Mouse (Mus musculus) forebrain, postnatal 0 days (tissue): ENCODE results near the gene Onecut1. TPM values are rescaled to one million over a fixed set of nuclear protein-coding genes. Genes with fewer than 3 reads are reported as not detected.
A peak's percentile ranks its signal among the peaks of the same experiment; 100 is the strongest.

Experiments used
- ATAC-seq: fragments of 200-750 bp; cut with Nextera tagmentation; 2 replicates; pipeline ENCODE4 v1.8.0; 2017; ENCODE audit warnings: mild to moderate bottlenecking, moderate library complexity
- DNase-seq: peaks from one replicate; pipeline ENCODE4 v3.0.0-alpha.2; 2015
- H3K27ac ChIP-seq: fragments of 300-500 bp; sonication (generic); 2 replicates; pipeline ENCODE4 v1.5.1; 2014; ENCODE audit warnings: low read depth, mild to moderate bottlenecking, antibody characterized with exemption, low read length, moderate library complexity, mixed read lengths
- H3K27me3 ChIP-seq: fragments of 300-500 bp; sonication (generic); 2 replicates; pipeline ENCODE4 v1.6.1; 2014; ENCODE audit warnings: mild to moderate bottlenecking, low read length, mixed read lengths; ENCODE audit not compliant: insufficient read depth
- H3K36me3 ChIP-seq: fragments of 300-500 bp; sonication (generic); 2 replicates; pipeline ENCODE4 v1.6.1; 2014; ENCODE audit warnings: mild to moderate bottlenecking, moderate library complexity; ENCODE audit not compliant: insufficient read depth
- H3K4me1 ChIP-seq: fragments of 300-500 bp; sonication (generic); 2 replicates; pipeline ENCODE4 v1.6.1; 2014; ENCODE audit warnings: antibody characterized with exemption; ENCODE audit not compliant: insufficient read depth
- H3K4me2 ChIP-seq: fragments of 300-500 bp; sonication (generic); 2 replicates; pipeline ENCODE4 v1.6.1; 2014; ENCODE audit warnings: low read depth, mild to moderate bottlenecking, moderate library complexity
- H3K4me3 ChIP-seq: fragments of 300-500 bp; sonication (generic); 2 replicates; pipeline ENCODE4 v1.5.1; 2014; ENCODE audit warnings: low read depth, low read length, mixed read lengths
- H3K9ac ChIP-seq: fragments of 300-500 bp; sonication (generic); 2 replicates; pipeline ENCODE4 v1.6.1; 2014; ENCODE audit warnings: mild to moderate bottlenecking
- H3K9me3 ChIP-seq: fragments of 300-500 bp; sonication (generic); 2 replicates; pipeline ENCODE4 v1.6.1; 2016; ENCODE audit warnings: low read length
- CTCF ChIP-seq: sonication (generic); IDR thresholded peaks from 2 replicates; pipeline ENCODE4 v1.5.1; 2016; ENCODE audit warnings: antibody characterized with exemption, control low read depth, low read depth
- WGBS: fragments of 180-500 bp; shearing (Covaris S2); extraction: QIAGEN DNeasy Blood & Tissue Kit; methylation state at CpG from one replicate; pipeline ENCODE4 v1.1.7; 2014; 5-methylcytosine and 5-hydroxymethylcytosine counted together
- polyA plus RNA-seq: library from polyadenylated mRNA; unstranded; fragments of >200 nt; fragmentation: Nextera tagmentation; extraction: Ambion mirVana; gene quantifications from 2 replicates; pipeline ENCODE4 v1.2.1, GENCODE M21; 2015
- total RNA-seq: library from RNA; depleted of rRNA; stranded (reverse); fragments of >200 nt; gene quantifications from 2 replicates; pipeline ENCODE4 v1.2.3, GENCODE M21; 2014

The Onecut1 gene
- total and polyA plus RNA-seq, 2 experiments from 2014 or later, result 0.64 to 3.8 TPM

DNA sequence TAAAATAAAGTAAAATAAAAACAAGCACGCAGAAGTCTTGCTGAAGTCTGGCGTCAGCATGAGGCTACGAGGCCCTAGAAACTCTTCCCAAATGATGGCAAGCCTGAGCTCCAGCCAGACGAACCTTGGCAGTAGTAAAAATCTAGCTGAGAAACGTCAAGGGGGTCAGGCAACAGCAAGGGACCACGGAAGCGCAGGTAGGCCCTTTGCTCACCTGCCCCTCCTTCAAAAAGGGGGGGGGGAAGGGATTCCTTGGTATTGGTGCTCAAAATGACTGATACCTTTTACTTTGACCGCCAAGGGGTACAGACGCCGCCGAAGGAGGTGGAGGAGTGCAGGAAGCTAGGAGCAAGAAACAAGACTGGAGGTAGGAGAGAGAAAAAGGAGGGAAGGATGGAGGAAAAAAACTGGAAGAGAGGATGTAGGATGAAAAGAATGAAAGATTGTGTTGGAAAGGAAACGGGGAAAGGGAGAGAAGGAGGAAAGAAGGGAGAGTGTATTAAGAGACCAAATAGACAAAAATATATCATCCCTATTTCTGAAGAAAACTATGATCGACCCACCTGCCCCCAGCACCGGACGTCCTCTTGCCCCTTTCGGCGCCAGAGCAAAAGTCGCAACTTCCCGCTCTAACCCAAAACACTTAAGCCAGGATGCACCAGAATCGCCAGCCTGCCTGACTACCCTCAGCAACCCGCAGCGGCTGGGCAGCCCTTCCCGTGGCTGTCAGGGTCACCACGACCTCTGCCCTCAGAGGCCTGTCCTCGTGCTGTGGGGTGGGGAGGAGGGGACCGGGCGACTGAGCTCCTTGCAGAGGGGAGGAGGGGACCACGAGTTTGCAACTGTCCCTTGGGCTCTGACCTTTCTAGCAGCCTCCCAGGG, 8.3 kb upstream of the Onecut1 start:
- no peak overlapping the region for H3K4me3 ChIP-seq
- no peak for TF ChIP-seq CTCF
- DNase-seq, result no peak
- H3K27me3 ChIP-seq, result peaks cover 81% of the 10 kb centered on the region
- WGBS, result 1% methylated on average over 28 of the region's 28 CpGs
- H3K36me3 ChIP-seq, result no peaks in the 10 kb centered on the region
- no peak overlapping the region for H3K27ac ChIP-seq
- no peaks in the 10 kb centered on the region for H3K9me3 ChIP-seq
- H3K4me1 ChIP-seq, result 0 out of 2 replicates have a peak, but pooled peaks cover 5% of the 10 kb centered on the region
- ATAC-seq, result no peak
- no peak overlapping the region for H3K4me2 ChIP-seq
- H3K9ac ChIP-seq, result no peak overlapping the region

- Histone ChIP-seq H3K4me2 (no peak overlapping the region), H3K4me1 (0 out of 2 replicates have a peak, but pooled peaks cover 2% of the 10 kb centered on the region), H3K27ac (no peak overlapping the region), H3K4me3 (no peak overlapping the region), H3K27me3 (peaks cover 85% of the 10 kb centered on the region), H3K36me3 (no peaks in the 10 kb centered on the region), H3K9me3 (no peaks in the 10 kb centered on the region), H3K9ac (no peak overlapping the region)
- no peak for TF ChIP-seq CTCF
- under 1% methylated on average over 25 of the region's 25 CpGs for WGBS
- DNase-seq (peak; percentile 15), ATAC-seq (no peak)
Observed at GRCm38 (mm10) chr9:74854073-74854591, 7.6 kb upstream of the Onecut1 start.

GRCm38 (mm10) chr9:74855446-74855845, 6.3 kb upstream of the Onecut1 start:
- DNase-seq (no peak), ATAC-seq (no peak)
- 1% methylated on average over 4 of the region's 4 CpGs for WGBS
- H3K9ac ChIP-seq, result no peak overlapping the region
- H3K4me1 ChIP-seq, result no peaks in the 10 kb centered on the region
- no peak overlapping the region for H3K27ac ChIP-seq
- no peak overlapping the region for H3K4me3 ChIP-seq
- H3K9me3 ChIP-seq, result no peaks in the 10 kb centered on the region
- no peak overlapping the region for H3K4me2 ChIP-seq
- H3K27me3 ChIP-seq, result peaks cover 91% of the 10 kb centered on the region
- H3K36me3 ChIP-seq, result no peaks in the 10 kb centered on the region
- no peak for TF ChIP-seq CTCF

- TF ChIP-seq CTCF, result no peak
- H3K27me3 ChIP-seq, result peaks cover 90% of the 10 kb centered on the region
Observed at GRCm38 (mm10) chr9:74856578-74857507, 4.9 kb upstream of the Onecut1 start.

GRCm38 (mm10) chr9:74857508-74857840, 4.2 kb upstream of the Onecut1 start:
- Histone ChIP-seq H3K36me3 (no peaks in the 10 kb centered on the region), H3K27me3 (peaks cover 88% of the 10 kb centered on the region), H3K4me3 (no peak overlapping the region), H3K9me3 (no peaks in the 10 kb centered on the region), H3K4me2 (no peak overlapping the region), H3K9ac (no peak overlapping the region), H3K27ac (no peak overlapping the region), H3K4me1 (0 out of 2 replicates have a peak, but pooled peaks cover 4% of the 10 kb centered on the region)
- no peak for TF ChIP-seq CTCF
- WGBS, result under 1% methylated on average over 7 of the region's 7 CpGs
- no peak for ATAC-seq
- no peak for DNase-seq

More at GRCm38 (mm10) chr9:74856578-74857507, 4.9 kb upstream of the Onecut1 start:
- Histone ChIP-seq H3K36me3 (no peaks in the 10 kb centered on the region), H3K4me1 (no peaks in the 10 kb centered on the region), H3K4me2 (no peak overlapping the region), H3K9ac (no peak overlapping the region), H3K9me3 (no peaks in the 10 kb centered on the region), H3K27ac (no peak overlapping the region), H3K4me3 (no peak overlapping the region)
- no peak for ATAC-seq
- 3% methylated on average over 28 of the region's 28 CpGs for WGBS
- no peak for DNase-seq

- WGBS, result 5% methylated on average over 5 of the region's 5 CpGs
Observed at GRCm38 (mm10) chr9:74858111-74858510, 3.6 kb upstream of the Onecut1 start.

More at GRCm38 (mm10) chr9:74858111-74858510, 3.6 kb upstream of the Onecut1 start:
- H3K9me3 ChIP-seq, result no peaks in the 10 kb centered on the region
- no peak for ATAC-seq
- no peak overlapping the region for H3K4me2 ChIP-seq
- DNase-seq, result no peak
- no peak overlapping the region for H3K9ac ChIP-seq
- peaks cover 88% of the 10 kb centered on the region for H3K27me3 ChIP-seq
- no peak overlapping the region for H3K27ac ChIP-seq
- no peaks in the 10 kb centered on the region for H3K36me3 ChIP-seq
- H3K4me3 ChIP-seq, result no peak overlapping the region
- no peak for TF ChIP-seq CTCF
- 0 out of 2 replicates have a peak, but pooled peaks cover 4% of the 10 kb centered on the region for H3K4me1 ChIP-seq
